Mouse (Mus musculus) common myeloid progenitor, adult 5-6 weeks (primary cell): ENCODE data around the gene Evi5l. TPM values are rescaled to one million over a fixed set of nuclear protein-coding genes. Genes with fewer than 3 reads are reported as not detected.
A peak's percentile ranks its signal among the peaks of the same experiment; 100 is the strongest.
"Not testable (repeated sequence)": the region's sequence is repeated elsewhere in the genome, so short reads cannot be mapped to it uniquely, and the experiment has no call there.

Experiments used
- ATAC-seq: replicated peaks from 2 replicates; pipeline ENCODE4 v1.8.0; 2016; ENCODE audit warnings: low read depth, mild to moderate bottlenecking, moderate TSS enrichment, inconsistent platforms; ENCODE audit not compliant: poor library complexity, severe bottlenecking
- total RNA-seq: library from RNA; stranded (forward); fragments of 200-1000, 187-1606 nt; gene quantifications from 2 replicates; pipeline ENCODE4 v1.2.3, GENCODE M21; 2017

Gene Evi5l
- total RNA-seq, 1 experiment from 2014 or later = 11.1 TPM

- 0 out of 2 replicates have a peak, but pooled peaks have one; percentile 1 for ATAC-seq
These were observed 71.6 kb downstream of the Evi5l start for GRCm38 (mm10) chr8:4237814-4238433.

DNA sequence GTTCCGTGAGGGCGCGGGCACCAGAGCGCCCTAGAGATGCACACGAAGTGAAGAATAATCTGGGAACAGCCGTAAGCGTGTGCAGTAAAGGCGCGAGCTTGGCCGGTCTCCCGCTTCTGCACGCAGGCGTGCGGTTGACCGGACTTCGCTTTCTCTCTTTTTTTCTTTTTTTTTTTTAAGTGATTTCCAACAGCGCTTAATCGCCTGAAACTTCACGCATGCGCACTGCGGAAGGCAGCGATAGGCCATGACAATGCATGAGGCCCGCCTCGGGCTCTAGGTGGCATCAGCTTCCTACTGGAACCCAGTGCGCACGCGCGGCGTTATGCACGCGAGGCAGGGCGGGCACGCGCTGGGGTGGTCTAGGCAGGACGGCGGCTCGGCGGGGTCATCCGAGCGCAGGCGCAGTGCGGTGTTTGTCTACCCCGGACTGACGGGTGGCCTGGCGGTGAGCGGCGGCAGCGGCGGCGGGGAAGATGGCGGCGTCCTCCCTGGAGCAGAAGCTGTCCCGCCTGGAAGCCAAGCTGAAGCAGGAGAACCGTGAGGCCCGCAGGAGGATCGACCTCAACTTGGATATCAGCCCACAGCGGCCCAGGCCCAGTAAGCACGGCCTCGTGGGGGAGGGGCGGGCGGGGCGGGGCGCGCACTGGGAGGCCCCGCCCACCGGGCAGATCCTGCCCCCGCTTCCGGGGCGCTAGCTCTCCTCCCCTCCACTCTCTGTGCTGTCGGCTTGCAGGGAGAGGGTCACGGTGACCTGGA lies 72.2 kb downstream of the Evi5l start, which contains the start of the genes Map2k7 and Gm49320:
Map2k7 (plus strand) TSS at position 307 of the 759 bp plus-strand sequence.
Gm49320 (plus strand) TSS at position 432 of the 759 bp plus-strand sequence.
- peak; percentile 92 for ATAC-seq

GRCm38 (mm10) chr8:4239193-4239890 lies 73.0 kb downstream of the Evi5l start:
- peak; percentile 20 for ATAC-seq

DNA sequence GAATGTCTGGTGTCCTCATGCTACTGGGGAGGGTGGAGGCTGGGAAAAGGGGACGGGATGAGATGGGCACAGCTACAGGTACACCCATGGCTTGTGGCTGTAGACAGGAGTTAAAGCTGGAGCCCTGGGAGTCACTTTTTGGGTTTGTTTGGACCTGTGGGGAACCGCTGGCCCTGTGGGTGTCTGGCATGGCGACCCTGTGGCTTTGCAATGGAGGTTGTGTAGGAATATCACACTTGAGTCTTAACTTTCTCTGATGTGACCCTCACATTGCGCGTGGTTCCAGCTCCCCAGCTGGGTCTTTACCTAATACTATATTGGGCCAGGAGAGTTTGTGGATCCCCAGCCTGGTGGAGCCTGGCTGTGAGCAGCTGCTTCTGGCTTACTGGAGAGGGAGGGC lies 78.7 kb downstream of the Evi5l start:
- ATAC-seq = no peak

GRCm38 (mm10) chr8:4245737-4246136 lies 79.4 kb downstream of the Evi5l start:
- ATAC-seq = no peak

- no peak for ATAC-seq
These were observed 80.9 kb downstream of the Evi5l start for GRCm38 (mm10) chr8:4247241-4247640.

- no peak for ATAC-seq
These were observed 81.7 kb downstream of the Evi5l start, which contains the start of gene Tgfbr3l for GRCm38 (mm10) chr8:4247951-4248540. TSS of gene Tgfbr3l (plus strand) at chr8:4248214.

- ATAC-seq = no peak
These were observed 82.8 kb downstream of the Evi5l start for GRCm38 (mm10) chr8:4249213-4249612.

DNA sequence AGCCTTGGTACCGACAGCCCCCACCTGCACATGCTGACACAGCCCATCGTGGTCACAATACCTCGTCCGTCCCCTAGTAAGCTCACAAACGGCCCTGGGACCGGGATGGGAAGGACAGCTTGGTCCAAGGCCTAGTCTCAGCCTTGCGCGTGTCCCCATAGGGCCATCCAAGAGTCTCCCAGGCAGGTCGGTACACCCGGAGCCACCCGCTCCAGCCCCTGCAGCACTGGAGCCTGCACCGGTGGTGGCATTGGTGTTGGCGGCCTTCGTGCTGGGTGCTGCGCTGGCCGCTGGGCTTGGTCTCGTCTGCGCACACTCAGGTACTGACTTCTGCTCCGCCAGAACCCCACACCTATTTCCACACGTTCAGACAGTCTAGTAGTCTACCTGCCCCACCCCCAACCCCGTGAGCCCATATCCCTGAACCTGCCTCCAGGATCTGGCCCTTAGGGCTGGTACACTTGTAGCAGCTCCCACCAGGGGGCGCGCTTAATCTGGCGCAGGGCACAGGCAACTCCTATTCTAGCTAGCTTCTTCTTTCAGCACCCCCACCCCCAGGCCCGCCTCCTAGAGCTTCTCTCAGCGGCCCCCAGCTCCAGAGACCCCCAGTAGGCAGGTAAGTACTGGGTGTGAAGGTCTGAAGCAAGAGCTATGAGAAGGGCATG lies 84.1 kb downstream of the Evi5l start:
- ATAC-seq = peak; percentile 65

DNA sequence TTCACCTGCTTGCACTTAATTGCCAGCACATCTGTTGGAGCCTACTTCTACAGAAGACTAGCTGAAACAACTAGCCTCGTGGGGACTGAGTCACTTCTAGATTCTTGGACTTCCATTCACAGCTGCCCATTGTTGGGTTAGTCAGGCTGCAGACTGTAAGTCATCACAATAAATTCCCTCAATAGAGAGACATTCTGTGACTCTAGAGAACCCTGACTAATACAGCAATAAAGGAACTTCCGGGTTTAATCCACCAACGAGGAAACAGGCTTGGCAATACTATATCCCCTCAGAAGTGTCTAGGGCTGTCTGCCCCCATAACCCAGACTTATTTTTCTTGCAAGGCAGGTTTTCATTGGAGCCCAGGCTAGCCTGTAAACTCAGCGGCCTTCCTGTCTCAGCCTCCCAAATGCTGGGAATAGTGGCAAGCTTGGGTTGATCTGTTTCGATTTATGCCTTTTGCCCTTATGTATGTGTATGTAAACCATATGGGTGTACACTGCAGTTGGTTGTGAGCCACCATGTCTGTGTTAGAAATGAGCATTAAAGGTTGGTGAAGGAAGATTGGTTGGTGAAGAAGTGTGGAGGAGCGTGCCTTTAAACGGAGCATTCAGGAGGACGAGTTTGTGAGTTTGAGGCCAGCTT lies 85.9 kb downstream of the Evi5l start:
- ATAC-seq = no peak

GRCm38 (mm10) chr8:4252934-4253841 lies 86.8 kb downstream of the Evi5l start, which contains the start of gene Snapc2:
TSS of gene Snapc2 (plus strand) at chr8:4253080.
- peak; percentile 86 for ATAC-seq

GRCm38 (mm10) chr8:4254001-4254400 lies 87.6 kb downstream of the Evi5l start:
- no peak for ATAC-seq

GRCm38 (mm10) chr8:4255471-4255870 lies 89.1 kb downstream of the Evi5l start:
- ATAC-seq = not testable (repeated sequence)

DNA sequence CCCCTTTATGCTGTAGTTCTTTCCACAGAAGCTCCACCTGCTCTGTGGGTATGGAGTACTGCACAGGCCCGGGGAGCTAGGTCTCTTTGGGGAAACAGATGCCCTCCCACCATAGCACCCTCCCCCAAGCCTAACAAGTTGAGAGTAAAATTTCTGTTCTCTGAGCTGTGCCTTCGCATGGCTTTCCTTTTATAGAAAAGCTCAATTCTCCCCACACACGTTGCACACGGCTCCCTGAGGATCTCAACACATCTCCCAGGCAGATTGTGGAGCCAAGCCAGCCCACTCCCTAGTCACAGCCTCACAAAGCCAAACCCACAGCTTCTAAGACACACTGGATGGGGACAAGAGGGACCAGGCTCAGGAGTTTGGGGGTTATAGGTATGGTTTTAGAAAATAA lies 90.5 kb downstream of the Evi5l start:
- no peak for ATAC-seq

DNA sequence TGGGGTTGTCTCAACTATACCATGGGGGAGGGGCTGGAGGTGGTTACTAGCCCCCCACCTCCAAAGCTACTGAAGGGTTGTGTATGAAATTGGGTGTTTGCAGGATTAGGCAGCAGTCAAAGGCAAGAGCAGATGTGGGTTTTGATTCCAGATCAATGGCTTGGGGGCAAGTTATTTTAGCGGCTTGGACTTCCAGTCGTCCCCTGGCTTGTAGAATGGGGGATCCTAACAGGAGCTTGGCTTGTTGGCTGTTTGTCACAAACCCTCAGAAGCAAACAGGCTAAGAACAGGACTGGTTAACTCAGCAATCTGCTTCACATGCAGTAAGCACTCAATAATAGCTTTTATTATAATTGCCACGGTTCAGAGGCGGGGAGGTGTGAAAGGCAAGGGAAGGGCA lies 91.0 kb downstream of the Evi5l start:
- no peak for ATAC-seq

DNA sequence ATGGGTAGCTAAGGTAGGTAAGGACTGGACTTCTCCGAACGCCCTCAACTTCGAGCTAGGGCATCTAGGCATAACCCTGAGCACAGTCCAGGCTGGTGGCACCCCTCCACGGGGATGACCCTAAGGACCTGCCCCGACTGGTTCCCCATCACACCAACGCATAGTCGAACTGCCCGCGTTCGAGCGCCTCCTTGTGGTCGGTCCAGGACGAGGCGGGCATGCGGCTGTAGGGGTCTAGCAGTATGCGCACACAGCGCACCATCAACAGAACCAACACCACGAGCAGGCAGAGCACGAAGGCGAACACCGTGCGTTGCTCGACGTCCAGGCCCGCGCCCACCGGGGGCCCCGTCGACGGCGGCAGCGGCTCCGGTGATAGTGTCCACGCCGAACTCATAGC lies 91.9 kb downstream of the Evi5l start:
- peak; percentile 69 for ATAC-seq

DNA sequence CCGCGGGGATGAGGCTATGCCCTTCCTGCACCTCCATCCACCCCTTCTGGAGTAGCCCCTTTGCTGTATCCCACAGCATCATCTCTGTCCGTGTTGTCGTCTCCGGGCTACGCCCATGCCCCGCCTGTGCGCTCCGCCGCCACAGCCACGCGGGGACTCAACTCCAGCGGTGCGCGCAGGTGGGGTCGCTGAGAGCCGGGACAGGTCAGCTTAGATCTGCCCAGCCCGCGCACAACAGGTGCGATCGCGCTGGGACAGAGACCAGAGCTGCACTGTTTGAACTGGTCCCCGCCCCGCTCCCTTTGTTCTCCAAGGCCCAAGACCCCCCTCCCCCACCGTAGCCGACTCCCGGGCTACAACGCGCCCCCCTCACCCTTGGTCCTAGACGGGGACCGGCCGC lies 92.3 kb downstream of the Evi5l start:
- ATAC-seq = 0 out of 2 replicates have a peak, but pooled peaks have one; percentile 10

GRCm38 (mm10) chr8:4259125-4259804 lies 92.9 kb downstream of the Evi5l start, which contains the start of gene Ctxn1:
TSS of gene Ctxn1 (minus strand) at chr8:4259274.
- ATAC-seq = peak; percentile 92
